ENCODE assay signal across 9 mouse cellular contexts in genomic region chr17:47795446-47795845, GRCm38 (mm10). TPM values are rescaled to one million over a fixed set of nuclear protein-coding genes. Genes with fewer than 3 reads are reported as not detected.
DNase-seq lines count a peak whose midpoint lies in the region; ATAC-seq and TF ChIP-seq lines count a peak whose summit lies in the region.
"Had no signal": no experiment of that assay in that cellular context is flagged by ENCODE, and none has a peak within 500 bp of the region (broad histone marks: within the 10 kb centered on the region; RNA-seq: fewer than 3 reads in every experiment).

No protein-coding gene starts in this region.

- no peak overlapping the region for H3K9ac ChIP-seq in lung, postnatal 0 days (replicated peaks; ENCODE audit: low read depth)
- H3K9ac ChIP-seq: stomach, embryonic 15.5 days had no signal

- TF ChIP-seq POLR2A in cerebellum, adult 2 months (IDR thresholded peaks at IDR 0.05; ENCODE audit: borderline replicate concordance, insufficient read depth, low read length) = no peak

- no peak overlapping the region for H3K27ac ChIP-seq in cerebellum, adult 2 months (ENCODE audit: insufficient read depth, low read length)
- no peak overlapping the region for H3K27ac ChIP-seq in lung, postnatal 0 days (ENCODE audit: low read length)
- H3K27ac ChIP-seq: stomach, embryonic 15.5 days had no signal

- peak; percentile 42 to 54 for DNase-seq in cerebellum, adult 2 months
- no peak for DNase-seq in cerebellum, adult 11 months
- DNase-seq in urinary bladder, postnatal 14 days (ENCODE audit: low spot score) = peak; percentile 55
- DNase-seq in urinary bladder, adult 2 months (ENCODE audit: low spot score) = no peak
- peak; percentile 66 for DNase-seq in embryo, embryonic 11 days
- peak; percentile 67 for DNase-seq in kidney, adult 18-20 months
- peak; percentile 58 for DNase-seq in lung, postnatal 0 days (ENCODE audit: low spot score)
- DNase-seq in spleen, postnatal 10 days (ENCODE audit: low spot score in 2 of 2) = peak; percentile 48 to 77

- H3K27me3 ChIP-seq in cerebellum, adult 2 months (ENCODE audit: control insufficient read depth, insufficient read depth, low read length) = no peaks in the 10 kb centered on the region
- H3K27me3 ChIP-seq in lung, postnatal 0 days (replicated peaks; ENCODE audit: insufficient read depth, low read length) = no peaks in the 10 kb centered on the region
- H3K27me3 ChIP-seq: stomach, embryonic 15.5 days had no signal

- 0 out of 2 replicates have a peak, but pooled peaks have one; percentile 17 for ATAC-seq in lung, postnatal 0 days

- H3K36me3 ChIP-seq in lung, postnatal 0 days (ENCODE audit: insufficient read depth, low read length) = no peaks in the 10 kb centered on the region
- H3K36me3 ChIP-seq: stomach, embryonic 15.5 days had no signal

- peak; percentile 73 for TF ChIP-seq CTCF in cerebellum, adult 2 months (IDR thresholded peaks at IDR 0.05; ENCODE audit: borderline replicate concordance, insufficient read depth, low read depth, low read length)
- TF ChIP-seq CTCF in lung, postnatal 0 days (IDR thresholded peaks at IDR 0.05) = peak; percentile 81

- no peak for TF ChIP-seq EP300 in lung, postnatal 0 days (IDR thresholded peaks at IDR 0.05)

- H3K4me3 ChIP-seq in cerebellum, adult 2 months (replicated peaks; ENCODE audit: insufficient read depth, low read depth, low read length) = no peak overlapping the region
- H3K4me3 ChIP-seq in lung, postnatal 0 days (ENCODE audit: low read depth, low read length) = no peak overlapping the region
- H3K4me3 ChIP-seq: stomach, embryonic 15.5 days had no signal

- H3K4me1 ChIP-seq in cerebellum, adult 2 months (ENCODE audit: control insufficient read depth, insufficient read depth, low read length) = no peaks in the 10 kb centered on the region
- H3K4me1 ChIP-seq in lung, postnatal 0 days (ENCODE audit: insufficient read depth, low read depth, low read length) = no peaks in the 10 kb centered on the region

- H3K9me3 ChIP-seq in lung, postnatal 0 days (ENCODE audit: low read length) = no peaks in the 10 kb centered on the region
- H3K9me3 ChIP-seq: stomach, embryonic 15.5 days had no signal

- H3K4me2 ChIP-seq in lung, postnatal 0 days (replicated peaks; ENCODE audit: low read depth, low read length) = no peak overlapping the region
- H3K4me2 ChIP-seq: stomach, embryonic 15.5 days had no signal

- 42% methylated on average over 3 of the region's 3 CpGs for WGBS in cerebellum, adult 2 months
- WGBS in lung, postnatal 0 days = 55% methylated on average over 3 of the region's 3 CpGs

RNA-seq across cellular contexts. Expression of gene Mdfi, which starts 39.0 kb away (rescaled TPM):
- 24.1 and 32.5 TPM in 2 replicates for polyA plus RNA-seq in cerebellum, adult 2 months (2012; rRNA removed)
- 28.5 and 36.2 TPM in 2 replicates for polyA plus RNA-seq in urinary bladder, adult 2 months (2012; rRNA removed)
- polyA plus RNA-seq in lung, postnatal 0 days (2015; fragmentation: Nextera tagmentation; extraction: Ambion mirVana) = 8.3 and 9.3 TPM in 2 replicates

RNA-seq across cellular contexts. Expression of gene Tfeb, which starts 58.6 kb away (rescaled TPM):
- polyA plus RNA-seq in cerebellum, adult 2 months (2012; rRNA removed) = 26.4 and 27.5 TPM in 2 replicates
- polyA plus RNA-seq in urinary bladder, adult 2 months (2012; rRNA removed) = 14.5 and 20.3 TPM in 2 replicates
- 17.8 and 21.3 TPM in 2 replicates for polyA plus RNA-seq in lung, postnatal 0 days (2015; fragmentation: Nextera tagmentation; extraction: Ambion mirVana)

Comparison
In these comparisons a context has a peak if more than half of its experiments do, and no peak if none do; other contexts are left out.
1. DNase-seq: peak in cerebellum, adult 2 months (2 of 2), urinary bladder, postnatal 14 days (single experiment), embryo, embryonic 11 days (single experiment), kidney, adult 18-20 months (single experiment), lung, postnatal 0 days (single experiment) and spleen, postnatal 10 days (2 of 2); none in cerebellum, adult 11 months (single experiment) and urinary bladder, adult 2 months (single experiment).